Mouse (Mus musculus): ENCODE measurements around the gene Adarb2.

Adarb2 gene

GRCm38 (mm10) chr13:8793217-8793616 is 590.6 kb downstream of the Adarb2 start:
- no peak for DNase-seq (ENCODE audit: low read depth, low spot score)

GRCm38 (mm10) chr13:8800576-8800975 is 597.9 kb downstream of the Adarb2 start:
- no peak for DNase-seq (ENCODE audit: low read depth, low spot score)

- DNase-seq (ENCODE audit: low read depth, low spot score), result no peak
Observed at GRCm38 (mm10) chr13:8805931-8806330, 603.3 kb downstream of the Adarb2 start.

Measured in retina, adult 2 months (tissue).